Mouse (Mus musculus) adrenal gland, postnatal 0 days (tissue): ENCODE measurements around the gene 7420426K07Rik. TPM values are rescaled to one million over a fixed set of nuclear protein-coding genes. Genes with fewer than 3 reads are reported as not detected.

Source experiments
- polyA plus RNA-seq: library from polyadenylated mRNA; unstranded; fragments of >200 nt; fragmentation: Nextera tagmentation; extraction: Ambion mirVana; gene quantifications from 2 replicates; pipeline ENCODE4 v1.2.1, GENCODE M21; 2015

The 7420426K07Rik gene
- polyA plus RNA-seq, result not detected in 2 replicates

DNA sequence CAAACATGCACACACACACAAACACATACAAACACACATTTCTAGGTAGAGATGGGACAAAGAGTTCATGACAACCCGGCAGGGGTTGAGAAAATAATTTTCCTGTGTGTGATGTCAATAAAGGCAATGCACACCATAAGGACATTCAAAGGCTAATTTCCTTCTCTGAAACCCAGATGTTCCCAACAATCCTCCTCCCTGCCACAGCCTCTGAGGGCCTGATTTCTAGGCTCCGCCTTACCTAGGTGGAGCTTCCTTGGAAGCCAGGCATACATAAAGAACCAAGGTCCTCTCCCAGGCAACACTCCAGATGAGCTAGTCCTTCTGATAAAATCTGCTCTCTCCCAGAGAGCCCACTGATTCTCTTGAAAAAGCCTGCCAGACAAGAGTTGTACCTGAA lies at the start of gene 7420426K07Rik:
7420426K07Rik (plus strand) TSS at position 301 of the 400 bp plus-strand sequence.

DNA sequence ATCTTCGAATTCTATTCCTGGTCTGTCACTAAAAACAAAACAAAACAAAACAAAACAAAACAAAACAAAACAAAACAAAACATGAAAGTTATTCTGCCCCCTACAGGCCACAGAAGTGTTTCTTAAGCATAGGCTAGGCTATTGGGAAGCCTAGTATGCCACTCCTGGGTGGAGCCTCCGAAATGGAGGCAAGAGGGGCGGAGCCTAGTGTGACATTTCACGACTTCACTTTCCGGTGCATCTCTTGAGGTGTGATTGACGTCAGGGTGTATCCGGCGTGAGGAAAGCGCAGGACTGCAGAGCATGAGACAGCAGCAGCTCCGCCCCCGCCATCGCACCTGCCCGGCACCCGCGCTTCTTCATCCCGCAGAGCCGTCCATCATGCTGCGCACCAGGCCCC lies 46.7 kb upstream of the 7420426K07Rik start, which contains the start of gene Prr23a2:
Prr23a2 (plus strand) TSS at position 285 of the 400 bp plus-strand sequence.

GRCm38 (mm10) chr9:98864571-98864970 lies 38.3 kb upstream of the 7420426K07Rik start, which contains the start of gene Prr23a3:
Gene Prr23a3 (plus strand): TSS chr9:98864767.

Other genes starting within 250 kb of the 7420426K07Rik start
- gene Prr23a1, start 60.6 kb upstream of the 7420426K07Rik start, polyA plus RNA-seq, result not detected in 2 replicates
- not detected in 2 replicates for gene Prr23a2, start 46.6 kb upstream of the 7420426K07Rik start, polyA plus RNA-seq
- not detected in 2 replicates for gene Prr23a3, start 38.4 kb upstream of the 7420426K07Rik start, polyA plus RNA-seq
- gene Foxl2, start 52.2 kb downstream of the 7420426K07Rik start, polyA plus RNA-seq, result not detected in 2 replicates
- gene Faim, start 83.3 kb downstream of the 7420426K07Rik start, polyA plus RNA-seq, result 37.4 and 48.3 TPM in 2 replicates
- 0.11 and 0.60 TPM in 2 replicates for gene Gm1123, start 132.6 kb downstream of the 7420426K07Rik start, polyA plus RNA-seq
- 0.85 and 1.3 TPM in 2 replicates for gene Pik3cb, start 237.5 kb downstream of the 7420426K07Rik start, polyA plus RNA-seq